Mouse (Mus musculus) lung, postnatal 0 days (tissue): ENCODE measurements around the gene Gimap5.

Source experiments
- CTCF ChIP-seq: IDR thresholded peaks from 2 replicates; pipeline ENCODE4 v1.5.1; 2016; ENCODE audit warnings: antibody characterized with exemption, mild to moderate bottlenecking
- EP300 ChIP-seq: IDR thresholded peaks from 2 replicates; pipeline ENCODE4 v1.6.1; 2016; ENCODE audit warnings: antibody characterized with exemption, mild to moderate bottlenecking, control low read depth

GRCm38 (mm10) chr6:48696830-48697554 lies 49.0 kb upstream of the Gimap5 start:
- TF ChIP-seq CTCF (no peak), EP300 (no peak)
